26 mouse cellular contexts compared by ENCODE assay signal in the genomic region with DNA sequence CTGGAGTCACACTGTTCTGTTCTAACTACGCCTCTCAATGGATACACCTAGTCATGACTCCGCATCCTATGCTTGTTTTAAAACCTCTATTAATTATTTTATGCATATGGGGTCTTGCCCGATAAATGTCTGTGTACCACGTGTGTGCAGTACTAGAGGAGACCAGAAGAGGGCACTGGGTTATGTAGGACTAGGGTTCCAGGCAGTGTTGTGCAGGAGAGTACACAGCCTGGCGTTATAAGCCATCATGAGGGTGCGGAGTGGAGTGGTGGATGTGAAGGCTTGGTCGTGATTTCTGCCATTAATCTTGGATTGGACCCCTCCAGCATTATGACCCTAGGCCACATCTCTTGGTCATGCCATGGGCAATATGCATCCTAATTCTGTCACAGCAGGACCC. TPM values are rescaled to one million over a fixed set of nuclear protein-coding genes. Genes with fewer than 3 reads are reported as not detected.
DNase-seq lines count a peak whose midpoint lies in the region; ATAC-seq and TF ChIP-seq lines count a peak whose summit lies in the region.
"Had no signal": no experiment of that assay in that cellular context is flagged by ENCODE, and none has a peak within 500 bp of the region (broad histone marks: within the 10 kb centered on the region; RNA-seq: fewer than 3 reads in every experiment).

No protein-coding gene starts in this region.

- WGBS in heart, adult 2 months = over 99% methylated on average over 7 of the region's 7 CpGs
- WGBS in heart, embryonic 10.5 days = 93% methylated on average over 7 of the region's 7 CpGs
- 83% methylated on average over 7 of the region's 7 CpGs for WGBS in liver, embryonic 14.5 days (ENCODE audit: insufficient replicate concordance)
- WGBS in liver, embryonic 11.5 days = 91% methylated on average over 7 of the region's 7 CpGs
- 96% methylated on average over 7 of the region's 7 CpGs for WGBS in bone marrow, adult 2 months

- no peak overlapping the region for H3K4me2 ChIP-seq in liver, embryonic 14.5 days (ENCODE audit: low read depth)
- H3K4me2 ChIP-seq in liver, embryonic 11.5 days = no peak overlapping the region
- H3K4me2 ChIP-seq: forebrain, embryonic 13.5 days; limb, embryonic 12.5 days; liver, embryonic 15.5 days; midbrain, embryonic 12.5 days; neural tube, embryonic 13.5 days had no signal

- H3K27ac ChIP-seq in heart, adult 2 months = no peak overlapping the region
- H3K27ac ChIP-seq in heart, embryonic 10.5 days = no peak overlapping the region
- no peak overlapping the region for H3K27ac ChIP-seq in liver, embryonic 14.5 days
- H3K27ac ChIP-seq in liver, embryonic 11.5 days (ENCODE audit: low read depth, low read length) = no peak overlapping the region
- no peak overlapping the region for H3K27ac ChIP-seq in bone marrow, adult 2 months (ENCODE audit: control insufficient read depth, insufficient read depth, low read depth, low read length, poor library complexity)
- H3K27ac ChIP-seq: forebrain, embryonic 13.5 days; limb, embryonic 12.5 days; liver, embryonic 15.5 days; macrophage; midbrain, embryonic 12.5 days; neural tube, embryonic 13.5 days had no signal

- ATAC-seq in liver, embryonic 14.5 days (ENCODE audit: insufficient read depth) = no peak
- no peak for ATAC-seq in liver, embryonic 11.5 days (replicated peaks; ENCODE audit: low FRiP score)
- ATAC-seq: forebrain, embryonic 13.5 days; Patski had no signal

- H3K4me3 ChIP-seq in heart, adult 2 months = no peak overlapping the region
- H3K4me3 ChIP-seq in heart, embryonic 10.5 days = no peak overlapping the region
- no peak overlapping the region for H3K4me3 ChIP-seq in liver, embryonic 14.5 days (ENCODE audit: insufficient read depth in 1 of 2, low read depth in 2 of 2, low read length in 2 of 2)
- H3K4me3 ChIP-seq in liver, embryonic 11.5 days (ENCODE audit: low read depth, low read length) = no peak overlapping the region
- no peak overlapping the region for H3K4me3 ChIP-seq in E14TG2a.4 (replicated peaks; ENCODE audit: low read length)
- H3K4me3 ChIP-seq in bone marrow, adult 2 months (replicated peaks; ENCODE audit: control insufficient read depth, low read depth, low read length) = no peak overlapping the region
- H3K4me3 ChIP-seq: forebrain, embryonic 13.5 days; limb, embryonic 12.5 days; liver, embryonic 15.5 days; midbrain, embryonic 12.5 days; neural tube, embryonic 13.5 days had no signal

- no peak overlapping the region for H3K9ac ChIP-seq in heart, adult 2 months (ENCODE audit: low read depth, low read length)
- no peak overlapping the region for H3K9ac ChIP-seq in liver, embryonic 14.5 days (replicated peaks)
- no peak overlapping the region for H3K9ac ChIP-seq in liver, embryonic 11.5 days (ENCODE audit: low read depth, low read length)
- H3K9ac ChIP-seq: forebrain, embryonic 13.5 days; limb, embryonic 12.5 days; liver, embryonic 15.5 days; midbrain, embryonic 12.5 days; neural tube, embryonic 13.5 days had no signal

- DNase-seq in heart, adult 2 months = no peak
- DNase-seq in heart, embryonic 10.5 days (ENCODE audit: low spot score) = no peak
- DNase-seq in liver, embryonic 14.5 days (ENCODE audit: low read depth in 3 of 3, low spot score in 3 of 3) = no peak
- no peak for DNase-seq in liver, embryonic 11.5 days (ENCODE audit: low spot score)
- no peak for DNase-seq in adipocyte (ENCODE audit: low spot score)
- DNase-seq: adrenal gland, postnatal 36 days; cerebellum, adult 8-10 months; gastrocnemius, postnatal 25 days; kidney, adult 8-10 months; kidney, postnatal 36 days; right cerebral cortex, adult 18-20 months; thymus, adult 2 months had no signal

- H3K9me3 ChIP-seq in heart, embryonic 10.5 days = 0 out of 2 replicates have a peak, but pooled peaks cover 3% of the 10 kb centered on the region
- no peaks in the 10 kb centered on the region for H3K9me3 ChIP-seq in liver, embryonic 14.5 days (ENCODE audit: control insufficient read depth, low read length)
- 0 out of 2 replicates have a peak, but pooled peaks cover 3% of the 10 kb centered on the region for H3K9me3 ChIP-seq in liver, embryonic 11.5 days (ENCODE audit: control insufficient read depth, low read length)
- H3K9me3 ChIP-seq in E14TG2a.4 (ENCODE audit: low read length) = no peaks in the 10 kb centered on the region
- H3K9me3 ChIP-seq: forebrain, embryonic 13.5 days; liver, embryonic 15.5 days; neural tube, embryonic 13.5 days had no signal

- intact Hi-C loops in heart, adult 2 months (cut with DNase I) = loop anchor here (5.0 kb wide), 1 partner anchor 35 kb away; no protein-coding TSS in a partner anchor

- no peak for TF ChIP-seq POLR2A in heart, adult 2 months (IDR thresholded peaks at IDR 0.05; ENCODE audit: insufficient read depth, low read depth, low read length)
- TF ChIP-seq POLR2A in bone marrow, adult 2 months (IDR thresholded peaks at IDR 0.05; ENCODE audit: borderline replicate concordance, control insufficient read depth, low read depth, low read length) = no peak

- no peaks in the 10 kb centered on the region; the same call in 1 of the 2 replicates for H3K36me3 ChIP-seq in heart, adult 2 months (ENCODE audit: control insufficient read depth, insufficient read depth, low read length)
- H3K36me3 ChIP-seq in heart, embryonic 10.5 days = peaks cover 60% of the 10 kb centered on the region
- peaks cover 3% of the 10 kb centered on the region for H3K36me3 ChIP-seq in liver, embryonic 14.5 days (replicated peaks; ENCODE audit: control insufficient read depth, insufficient read depth, low read depth)
- peaks cover 17% of the 10 kb centered on the region for H3K36me3 ChIP-seq in liver, embryonic 11.5 days (ENCODE audit: control insufficient read depth, insufficient read depth, low read length)
- peaks cover 92% of the 10 kb centered on the region for H3K36me3 ChIP-seq in E14TG2a.4 (ENCODE audit: insufficient read depth, low read length)

- TF ChIP-seq CTCF in heart, adult 2 months (IDR thresholded peaks at IDR 0.05) = peak; percentile 25; the same call in 1 of the 2 replicates
- peak; percentile 44 for TF ChIP-seq CTCF in liver, embryonic 14.5 days (IDR thresholded peaks at IDR 0.05; ENCODE audit: low read depth)
- TF ChIP-seq CTCF in E14TG2a.4 (conservative IDR thresholded peaks at IDR 0.05; ENCODE audit: low read length) = peak; percentile 55
- TF ChIP-seq CTCF in bone marrow, adult 2 months (IDR thresholded peaks at IDR 0.05; ENCODE audit: control insufficient read depth, insufficient read depth, low read length) = peak; percentile 11; the same call in 1 of the 2 replicates

- H3K27me3 ChIP-seq in heart, adult 2 months (ENCODE audit: control insufficient read depth, insufficient read depth, low read length) = no peaks in the 10 kb centered on the region
- H3K27me3 ChIP-seq in heart, embryonic 10.5 days (ENCODE audit: insufficient read depth, poor library complexity, severe bottlenecking) = no peaks in the 10 kb centered on the region
- H3K27me3 ChIP-seq in liver, embryonic 14.5 days (ENCODE audit: control insufficient read depth, insufficient read depth, low read length) = no peaks in the 10 kb centered on the region
- H3K27me3 ChIP-seq in liver, embryonic 11.5 days (replicated peaks; ENCODE audit: control insufficient read depth, insufficient read depth, low read length) = no peaks in the 10 kb centered on the region
- H3K27me3 ChIP-seq in E14TG2a.4 (ENCODE audit: insufficient read depth, low read length) = no peaks in the 10 kb centered on the region
- H3K27me3 ChIP-seq: forebrain, embryonic 13.5 days; limb, embryonic 12.5 days; liver, embryonic 15.5 days; midbrain, embryonic 12.5 days; neural tube, embryonic 13.5 days; Patski had no signal

- no peak for TF ChIP-seq EP300 in heart, adult 2 months (IDR thresholded peaks at IDR 0.05; ENCODE audit: insufficient read depth, low read depth, low read length)
- TF ChIP-seq EP300 in liver, embryonic 14.5 days (IDR thresholded peaks at IDR 0.05; ENCODE audit: low read depth) = no peak

- peaks cover 17% of the 10 kb centered on the region for H3K4me1 ChIP-seq in heart, adult 2 months (ENCODE audit: control insufficient read depth, insufficient read depth, low read length)
- H3K4me1 ChIP-seq in heart, embryonic 10.5 days = peaks cover 22% of the 10 kb centered on the region
- peaks cover 3 to 4% of the 10 kb centered on the region in 2 experiments; a peak in 2 of 4 replicates for H3K4me1 ChIP-seq in liver, embryonic 14.5 days (replicated peaks; ENCODE audit: control insufficient read depth in 2 of 2, insufficient read depth in 2 of 2, low read length in 1 of 2)
- H3K4me1 ChIP-seq in liver, embryonic 11.5 days (replicated peaks; ENCODE audit: control insufficient read depth, insufficient read depth, low read length) = no peaks in the 10 kb centered on the region
- H3K4me1 ChIP-seq in E14TG2a.4 (replicated peaks; ENCODE audit: low read depth, low read length) = peaks cover 87% of the 10 kb centered on the region
- no peaks in the 10 kb centered on the region; the same call in 1 of the 2 replicates for H3K4me1 ChIP-seq in bone marrow, adult 2 months (ENCODE audit: control insufficient read depth, insufficient read depth, low read length)
- H3K4me1 ChIP-seq: forebrain, embryonic 13.5 days; limb, embryonic 12.5 days; midbrain, embryonic 12.5 days had no signal

- no peaks in the 10 kb centered on the region for H3K79me2 ChIP-seq in heart, adult 2 months (replicated peaks; ENCODE audit: control insufficient read depth, insufficient read depth, low read length)

RNA-seq across cellular contexts. Expression of gene Sfn, which starts 10.4 kb away (rescaled TPM):
- total RNA-seq in heart, adult 2 months (2021) = 1 to 10 TPM; 1.2 TPM
- 1.4 and 2.0 TPM in 2 replicates for polyA plus RNA-seq in heart, adult 2 months (2012; rRNA removed)
- 4.3 and 12.9 TPM in 2 replicates for polyA plus RNA-seq in heart, embryonic 10.5 days (2016; fragmentation: Nextera tagmentation; extraction: Ambion mirVana)
- 0.45 and 0.52 TPM in 2 replicates for polyA plus RNA-seq in liver, embryonic 14.5 days (2012; rRNA removed)
- 0.10 and 0.35 TPM in 2 replicates for polyA plus RNA-seq in liver, embryonic 14.5 days (2014; fragmentation: Nextera tagmentation; extraction: Ambion mirVana)
- 1.7 and 3.5 TPM in 2 replicates for polyA plus RNA-seq in liver, embryonic 11.5 days (2014; fragmentation: Nextera tagmentation; extraction: Ambion mirVana)
- 10.3 and 19.0 TPM in 2 replicates for polyA plus RNA-seq in bone marrow, adult 2 months (2011; ENCODE audit: insufficient read depth, insufficient read length, low replicate concordance, missing spikeins)

RNA-seq across cellular contexts. Expression of gene Gpn2, which starts 28.3 kb away (rescaled TPM):
- 1 to 10 TPM; 6.8 to 7.3 TPM for total RNA-seq in heart, adult 2 months (2021)
- 12.1 and 17.7 TPM in 2 replicates for polyA plus RNA-seq in heart, adult 2 months (2012; rRNA removed)
- 18.2 and 22.1 TPM in 2 replicates for polyA plus RNA-seq in heart, embryonic 10.5 days (2016; fragmentation: Nextera tagmentation; extraction: Ambion mirVana)
- polyA plus RNA-seq in liver, embryonic 14.5 days (2012; rRNA removed) = 15.2 and 17.6 TPM in 2 replicates
- 10.0 and 10.3 TPM in 2 replicates for polyA plus RNA-seq in liver, embryonic 14.5 days (2014; fragmentation: Nextera tagmentation; extraction: Ambion mirVana)
- 23.4 and 24.8 TPM in 2 replicates for polyA plus RNA-seq in liver, embryonic 11.5 days (2014; fragmentation: Nextera tagmentation; extraction: Ambion mirVana)
- 10.5 and 15.9 TPM in 2 replicates for polyA plus RNA-seq in bone marrow, adult 2 months (2011; ENCODE audit: insufficient read depth, insufficient read length, low replicate concordance, missing spikeins)

RNA-seq across cellular contexts. Expression of gene Zdhhc18, which starts 37.5 kb away (rescaled TPM):
- total RNA-seq in heart, adult 2 months (2021) = 10 to 100 TPM; 21.3 to 27.7 TPM
- 37.3 and 40.1 TPM in 2 replicates for polyA plus RNA-seq in heart, adult 2 months (2012; rRNA removed)
- polyA plus RNA-seq in heart, embryonic 10.5 days (2016; fragmentation: Nextera tagmentation; extraction: Ambion mirVana) = 1.6 and 2.9 TPM in 2 replicates
- 3.8 and 3.9 TPM in 2 replicates for polyA plus RNA-seq in liver, embryonic 14.5 days (2012; rRNA removed)
- polyA plus RNA-seq in liver, embryonic 14.5 days (2014; fragmentation: Nextera tagmentation; extraction: Ambion mirVana) = 0.58 and 0.90 TPM in 2 replicates
- polyA plus RNA-seq in liver, embryonic 11.5 days (2014; fragmentation: Nextera tagmentation; extraction: Ambion mirVana) = 2.1 and 3.1 TPM in 2 replicates
- 23.6 and 39.6 TPM in 2 replicates for polyA plus RNA-seq in bone marrow, adult 2 months (2011; ENCODE audit: insufficient read depth, insufficient read length, low replicate concordance, missing spikeins)

RNA-seq across cellular contexts. Expression of gene Gpatch3, which starts 37.9 kb away (rescaled TPM):
- 1 to 10 TPM; 3.4 to 5.0 TPM for total RNA-seq in heart, adult 2 months (2021)
- polyA plus RNA-seq in heart, adult 2 months (2012; rRNA removed) = 1.9 and 2.1 TPM in 2 replicates
- 7.1 and 9.6 TPM in 2 replicates for polyA plus RNA-seq in heart, embryonic 10.5 days (2016; fragmentation: Nextera tagmentation; extraction: Ambion mirVana)
- polyA plus RNA-seq in liver, embryonic 14.5 days (2012; rRNA removed) = 1.9 and 3.1 TPM in 2 replicates
- 3.1 and 4.6 TPM in 2 replicates for polyA plus RNA-seq in liver, embryonic 14.5 days (2014; fragmentation: Nextera tagmentation; extraction: Ambion mirVana)
- 8.7 and 10.0 TPM in 2 replicates for polyA plus RNA-seq in liver, embryonic 11.5 days (2014; fragmentation: Nextera tagmentation; extraction: Ambion mirVana)
- 3.8 and 12.2 TPM in 2 replicates for polyA plus RNA-seq in bone marrow, adult 2 months (2011; ENCODE audit: insufficient read depth, insufficient read length, low replicate concordance, missing spikeins)

RNA-seq across cellular contexts. Expression of gene Nr0b2, which starts 59.2 kb away (rescaled TPM):
- total RNA-seq in heart, adult 2 months (2021) = 10 to 100 TPM; 13.1 to 14.5 TPM
- polyA plus RNA-seq in heart, adult 2 months (2012; rRNA removed) = 28.3 and 45.4 TPM in 2 replicates
- 4.9 and 8.9 TPM in 2 replicates for polyA plus RNA-seq in heart, embryonic 10.5 days (2016; fragmentation: Nextera tagmentation; extraction: Ambion mirVana)
- polyA plus RNA-seq in liver, embryonic 14.5 days (2012; rRNA removed) = 0.38 and 0.48 TPM in 2 replicates
- 0.77 and 0.85 TPM in 2 replicates for polyA plus RNA-seq in liver, embryonic 14.5 days (2014; fragmentation: Nextera tagmentation; extraction: Ambion mirVana)
- 0.89 and 1.1 TPM in 2 replicates for polyA plus RNA-seq in liver, embryonic 11.5 days (2014; fragmentation: Nextera tagmentation; extraction: Ambion mirVana)
- not detected in 2 replicates for polyA plus RNA-seq in bone marrow, adult 2 months (2011; ENCODE audit: insufficient read depth, insufficient read length, low replicate concordance, missing spikeins)
- total RNA-seq: common myeloid progenitor, adult 5-6 weeks; gastrocnemius, postnatal 25 days; hematopoietic stem cell, adult 5-6 weeks; layer of hippocampus, postnatal 10 days; left cerebral cortex, postnatal 10 days had no signal
- polyA plus RNA-seq: embryonic facial prominence, embryonic 11.5 days; forebrain, embryonic 13.5 days; limb, embryonic 12.5 days; macrophage; midbrain, embryonic 12.5 days; neural tube, embryonic 13.5 days; Patski had no signal
